Mouse (Mus musculus) yolk sac, embryonic 10.5 days (tissue): Measurements from ENCODE around the gene Col13a1.

Source experiments
- DNase-seq: peaks from one replicate; pipeline ENCODE4 v3.0.0-alpha.2; 2017; ENCODE audit warnings: low spot score

Gene Col13a1

DNA sequence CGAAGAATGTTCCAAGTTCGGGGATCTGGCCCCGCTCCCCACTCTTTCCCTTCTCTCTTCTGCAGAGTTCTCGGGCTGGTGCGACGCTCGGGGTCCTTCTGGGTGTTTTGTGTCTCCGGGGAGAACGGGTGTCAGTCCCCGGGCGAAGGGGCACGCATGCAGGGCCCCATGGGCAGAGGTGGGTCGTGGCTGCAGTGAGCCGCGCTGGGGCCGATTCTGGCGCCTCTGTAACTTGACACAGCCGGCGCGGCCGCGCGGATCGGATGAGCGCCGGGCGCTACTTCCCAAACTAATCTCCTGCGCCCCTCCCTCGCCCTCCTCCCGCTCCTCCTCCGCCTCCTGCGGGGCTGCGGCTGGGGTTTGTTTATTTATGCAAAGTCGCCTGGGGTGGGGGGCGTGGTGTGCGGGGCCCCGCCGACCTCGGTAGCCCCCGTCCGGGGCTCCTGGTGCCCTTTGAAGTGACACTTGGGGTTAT, at the start of gene Col13a1:
Gene Col13a1 (minus strand): TSS at position 243 of the 475 bp plus-strand sequence.
- peak; percentile 48 for DNase-seq

GRCm38 (mm10) chr10:62027699-62028098, 48.8 kb upstream of the Col13a1 start:
- no peak for DNase-seq

DNA sequence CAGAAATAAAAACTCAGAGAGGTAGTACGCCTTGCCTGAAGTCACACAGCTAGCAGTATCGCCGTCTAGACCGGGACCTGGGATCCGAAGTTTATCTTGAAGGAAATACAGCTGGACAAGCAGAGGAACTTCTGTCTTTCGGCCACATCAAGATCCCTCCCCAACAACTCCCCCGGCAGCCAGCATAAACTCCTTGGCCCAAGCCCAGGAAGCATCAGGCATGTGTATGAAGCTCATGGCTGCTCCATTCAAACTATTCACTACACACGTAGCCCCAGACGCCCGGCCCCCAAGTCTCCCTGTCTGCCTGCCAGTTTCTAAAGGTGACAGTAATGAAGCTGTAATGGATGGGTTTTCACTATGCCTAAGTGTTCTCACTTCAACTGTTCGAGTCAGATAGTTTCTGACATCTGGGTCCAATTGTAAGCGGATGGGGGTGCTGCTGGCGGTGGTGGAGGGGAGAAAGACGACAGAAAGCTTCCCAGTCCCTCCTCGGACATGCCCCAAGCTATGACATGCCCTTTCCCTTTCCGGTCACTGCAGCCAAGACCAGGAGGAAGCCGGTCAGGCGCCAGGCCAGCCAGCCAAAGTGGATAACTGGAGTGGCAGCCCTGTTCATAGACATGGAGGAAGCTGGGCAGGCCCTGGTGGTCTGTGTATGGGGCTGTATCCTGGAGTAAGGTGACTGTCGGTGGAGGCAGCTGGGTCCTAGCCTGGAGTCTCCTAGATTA, 45.1 kb upstream of the Col13a1 start:
- peak; percentile 1 for DNase-seq

- peak; percentile 6 for DNase-seq
These were observed 41.2 kb upstream of the Col13a1 start for GRCm38 (mm10) chr10:62020068-62020620.

DNA sequence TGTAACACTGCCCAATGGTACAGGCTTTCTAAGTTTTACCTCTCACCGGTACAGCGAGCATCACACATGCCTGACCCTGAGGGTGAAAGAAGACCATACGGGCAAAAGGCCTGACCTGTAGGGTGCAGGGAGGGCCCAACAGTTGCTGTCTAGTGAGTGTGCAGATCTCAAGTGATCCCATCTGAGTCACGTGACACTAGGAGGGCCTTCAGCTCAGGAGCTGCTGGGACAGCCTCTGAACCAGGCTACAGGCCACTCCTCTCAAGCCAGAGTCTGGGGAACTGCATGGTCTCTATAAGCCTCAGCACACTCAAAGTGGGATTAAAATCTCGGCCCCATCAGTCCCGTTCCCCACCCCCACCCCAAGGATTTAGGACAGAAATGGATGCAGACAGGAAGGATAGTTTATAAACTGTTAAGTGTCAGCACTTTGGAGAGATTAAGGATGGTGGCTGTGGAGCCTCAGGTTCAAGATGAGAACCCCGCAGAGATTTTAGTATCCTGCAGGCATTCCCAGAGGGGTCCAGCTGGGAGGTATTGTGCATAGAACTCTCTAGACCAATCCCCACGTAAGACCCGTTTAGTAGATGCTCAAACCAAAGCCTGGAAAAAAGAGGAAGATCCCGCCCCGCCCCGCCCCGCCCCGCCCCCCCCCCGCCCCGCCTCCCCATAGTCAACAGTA, 40.6 kb upstream of the Col13a1 start:
- peak; percentile 9 for DNase-seq

GRCm38 (mm10) chr10:62016947-62017346, 38.0 kb upstream of the Col13a1 start:
- DNase-seq, result no peak

DNA sequence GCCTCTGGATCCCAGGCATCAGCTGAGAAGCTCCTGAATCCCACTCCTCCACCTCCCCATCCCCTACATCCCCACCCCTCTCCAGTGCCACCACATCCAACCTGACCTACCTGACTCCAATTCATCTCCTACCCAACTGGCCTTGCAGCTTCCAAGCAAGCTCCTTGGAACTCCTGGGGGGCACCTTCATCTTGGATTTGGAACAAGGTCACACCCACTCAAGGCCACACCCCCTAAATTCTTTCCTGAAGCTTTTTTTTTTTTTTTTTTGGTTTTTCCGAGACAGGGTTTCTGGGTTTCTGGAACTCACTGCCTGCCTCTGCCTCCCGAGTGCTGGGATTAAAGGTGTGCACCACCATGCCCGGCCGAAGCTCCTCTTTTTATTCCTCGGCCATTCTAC, 34.3 kb upstream of the Col13a1 start:
- DNase-seq, result no peak

DNA sequence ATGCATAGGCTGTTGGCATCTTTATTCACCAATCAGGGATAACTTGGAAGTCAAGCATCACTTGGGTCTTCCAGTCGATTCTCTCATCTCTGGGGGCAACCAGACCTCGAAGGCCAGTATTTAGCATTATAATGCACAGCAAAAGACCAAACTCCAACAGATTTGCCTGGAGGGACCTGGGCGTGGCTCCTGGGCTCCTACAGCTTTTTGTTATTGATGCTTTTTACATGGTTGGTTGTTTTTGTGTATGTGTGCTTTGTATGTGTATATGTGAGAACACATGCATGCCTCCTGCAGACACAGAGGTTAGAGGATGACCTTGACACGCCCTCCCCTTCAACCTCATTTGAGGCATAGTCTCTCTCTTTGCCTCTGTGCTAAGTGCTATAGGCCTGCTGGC, 33.5 kb upstream of the Col13a1 start:
- DNase-seq, result no peak

DNA sequence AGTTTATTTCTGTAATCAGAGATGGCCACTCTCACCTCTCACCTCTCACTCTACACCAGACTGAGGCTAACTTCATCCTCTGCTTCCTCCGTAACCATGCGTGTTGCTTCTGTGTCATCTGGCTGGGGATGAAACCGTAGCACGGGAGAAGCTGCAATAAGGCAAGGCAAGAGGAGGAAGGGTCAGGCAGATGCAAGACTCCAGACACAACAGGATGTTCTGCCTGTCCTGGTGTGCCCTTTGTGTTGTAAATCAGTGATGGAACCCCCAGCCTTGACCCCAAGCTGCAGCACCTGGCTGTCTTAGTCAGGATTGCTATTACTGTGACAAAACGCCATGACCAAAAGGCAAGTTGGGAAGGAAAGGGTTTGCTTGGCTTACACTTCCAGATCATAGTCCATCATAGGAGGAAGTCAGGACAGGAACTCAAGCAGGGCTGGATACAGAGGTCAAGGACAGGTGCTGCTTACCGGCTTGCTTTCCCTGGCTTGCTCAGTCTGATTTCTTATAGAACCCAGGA, 31.1 kb upstream of the Col13a1 start:
- no peak for DNase-seq

DNA sequence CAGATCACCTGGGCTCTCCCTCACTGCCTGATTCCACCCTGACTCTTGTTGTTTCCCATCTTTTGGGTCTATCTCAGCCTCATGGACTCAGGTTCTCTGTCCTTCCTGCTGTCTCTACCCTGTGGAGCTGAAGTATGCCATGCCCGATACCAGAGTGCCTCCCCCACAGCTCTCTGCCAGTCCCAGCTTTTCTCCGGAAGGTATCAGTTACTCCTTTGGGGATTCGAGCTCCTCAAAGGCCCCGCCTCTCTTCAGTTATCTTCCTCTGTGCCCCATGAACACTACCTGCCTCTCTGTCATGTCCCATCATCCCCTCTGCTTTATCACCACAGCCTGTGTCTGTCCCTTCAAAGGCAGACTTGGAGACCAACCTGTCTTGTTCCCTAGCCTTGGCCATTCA, 29.1 kb upstream of the Col13a1 start:
- DNase-seq, result no peak

GRCm38 (mm10) chr10:62006371-62006770, 27.5 kb upstream of the Col13a1 start:
- no peak for DNase-seq

GRCm38 (mm10) chr10:62000216-62000615, 21.3 kb upstream of the Col13a1 start:
- no peak for DNase-seq

DNA sequence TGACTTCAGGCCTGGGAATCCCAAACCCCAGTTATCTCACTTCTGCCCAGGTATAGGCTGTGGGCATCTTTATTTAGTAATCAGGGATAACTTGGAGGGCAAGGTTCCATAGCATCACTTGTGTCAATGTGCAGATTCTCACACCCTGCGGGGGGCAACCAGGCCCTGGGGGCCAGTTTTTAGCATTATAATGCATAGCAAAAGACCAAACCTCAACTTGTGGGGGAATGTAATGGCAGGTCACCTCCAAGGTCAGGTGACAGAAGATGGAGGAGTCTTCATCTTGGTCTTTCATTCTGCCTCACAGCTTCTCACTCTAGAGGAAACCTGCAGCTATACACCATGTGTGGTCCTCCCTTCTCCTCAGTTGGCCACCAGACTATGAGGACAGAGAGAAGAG, 20.9 kb upstream of the Col13a1 start:
- no peak for DNase-seq

DNA sequence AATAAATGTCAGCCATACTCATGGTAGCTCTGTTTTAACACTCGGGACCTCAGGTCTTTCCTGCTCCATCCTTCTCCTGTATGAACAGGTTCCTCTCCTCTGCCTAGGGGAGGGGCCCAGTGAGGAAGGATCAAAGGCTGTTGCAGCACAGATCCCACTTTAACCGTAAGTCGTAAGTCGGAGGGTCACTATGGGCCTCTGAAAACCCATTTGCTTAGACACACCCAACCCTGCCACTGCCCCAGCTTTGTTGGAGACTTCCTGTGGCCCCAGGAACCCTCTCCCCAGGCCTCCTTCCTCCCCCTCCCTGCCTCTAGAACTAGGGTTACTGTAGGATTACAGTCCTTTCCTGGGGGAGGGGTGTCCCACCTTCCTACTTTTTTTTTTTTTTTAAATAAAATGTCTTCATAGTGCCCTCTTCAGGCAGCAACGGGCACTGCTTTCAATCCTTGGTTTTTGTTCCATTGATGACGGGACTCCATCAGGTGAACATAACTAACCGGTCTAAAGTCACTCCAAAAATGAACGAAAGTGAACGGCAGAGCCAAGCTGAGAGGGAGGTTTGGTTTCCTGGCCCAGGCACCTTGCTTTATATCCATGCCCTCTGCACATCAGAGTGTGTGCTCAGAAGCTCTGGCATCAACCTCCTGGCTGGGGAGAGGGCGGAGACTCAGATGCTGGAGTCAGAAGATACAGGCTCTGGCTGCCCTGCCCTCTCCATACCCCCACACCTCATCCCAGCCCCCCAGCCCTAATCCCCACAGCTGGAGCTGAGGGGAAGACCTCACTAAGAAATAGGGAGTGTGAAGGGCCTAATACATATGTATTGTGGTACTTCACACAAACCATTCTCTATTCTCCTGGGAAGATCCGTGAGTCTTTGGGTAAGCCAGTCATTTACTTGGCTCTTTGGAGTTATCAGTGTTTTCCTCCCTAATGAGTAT, 12.8 kb upstream of the Col13a1 start:
- DNase-seq, result no peak

DNA sequence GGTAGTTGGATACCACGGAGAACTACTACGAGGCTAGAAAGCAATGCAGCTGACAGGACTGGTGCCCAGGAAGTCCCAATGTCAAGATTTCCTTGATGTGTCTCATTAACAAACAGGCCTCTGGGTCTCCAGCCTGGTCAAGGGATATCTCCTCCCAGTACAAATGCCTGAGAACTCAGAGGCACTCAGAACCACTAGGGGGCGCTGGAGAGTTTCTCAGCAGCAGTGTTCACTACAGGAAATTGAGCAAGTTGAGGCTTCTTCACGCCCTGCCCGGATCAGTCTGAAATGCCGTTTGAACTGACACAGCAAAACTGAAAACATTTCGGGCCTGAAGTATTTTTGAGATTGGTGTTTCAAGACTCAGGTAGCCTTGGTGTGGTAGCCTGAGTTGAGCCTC, 1.5 kb upstream of the Col13a1 start:
- peak; percentile 75 for DNase-seq

GRCm38 (mm10) chr10:61978112-61978865, 619 bp downstream of the Col13a1 start:
- peak; percentile 14 for DNase-seq

DNA sequence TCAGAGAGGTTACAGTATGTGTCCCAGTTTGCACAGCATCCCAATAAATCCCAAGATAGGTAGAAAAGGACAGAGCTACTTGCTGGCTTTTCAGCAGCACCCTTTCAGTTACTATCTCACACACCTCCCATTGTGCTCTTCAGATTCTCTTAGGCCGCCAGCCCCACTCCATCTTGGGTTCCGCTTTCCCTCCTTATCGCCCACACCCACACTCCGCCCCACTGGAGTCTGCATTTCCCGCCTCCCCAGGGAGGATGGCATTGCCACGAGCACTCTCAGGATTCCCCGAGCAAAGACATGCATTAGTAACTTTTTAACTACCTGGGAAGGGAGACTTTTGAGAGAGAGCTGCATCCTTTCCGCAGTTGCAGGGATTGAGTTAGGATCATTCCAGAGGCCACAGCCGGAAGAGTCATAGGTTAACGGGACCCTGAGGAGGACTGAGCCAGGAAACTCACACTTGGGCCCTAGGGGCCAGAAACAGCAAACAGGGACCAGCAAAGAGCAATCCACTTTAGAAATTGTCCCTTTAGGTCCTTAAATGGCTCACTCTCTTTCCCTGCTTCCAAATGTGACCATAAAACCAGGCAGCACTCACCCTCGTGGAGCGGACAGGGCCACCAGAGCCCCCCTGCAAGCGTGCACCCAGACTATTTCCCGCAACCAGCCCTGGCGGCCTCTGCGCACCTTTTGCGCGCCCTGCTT, 1.4 kb downstream of the Col13a1 start:
- no peak for DNase-seq

DNA sequence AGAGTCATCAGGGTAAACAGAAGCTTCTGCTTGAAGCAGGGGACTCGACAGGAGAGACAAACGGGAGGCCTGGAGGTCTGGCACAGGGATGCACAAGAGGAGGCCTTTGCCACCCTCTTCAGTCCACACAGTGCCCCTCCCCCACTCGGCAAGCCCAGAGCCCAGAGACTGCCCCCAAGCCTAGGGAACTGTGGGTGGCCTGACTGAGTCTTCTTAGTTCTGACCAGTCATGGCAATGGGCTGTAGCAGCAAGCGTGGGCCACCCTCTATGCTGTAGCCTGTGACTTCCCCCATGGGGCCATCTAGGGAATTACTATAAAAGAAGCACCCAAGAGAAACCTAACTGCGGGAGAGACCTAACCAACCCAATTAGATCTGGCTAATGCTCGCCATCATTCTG, 1.9 kb downstream of the Col13a1 start:
- DNase-seq, result peak; percentile 19

DNA sequence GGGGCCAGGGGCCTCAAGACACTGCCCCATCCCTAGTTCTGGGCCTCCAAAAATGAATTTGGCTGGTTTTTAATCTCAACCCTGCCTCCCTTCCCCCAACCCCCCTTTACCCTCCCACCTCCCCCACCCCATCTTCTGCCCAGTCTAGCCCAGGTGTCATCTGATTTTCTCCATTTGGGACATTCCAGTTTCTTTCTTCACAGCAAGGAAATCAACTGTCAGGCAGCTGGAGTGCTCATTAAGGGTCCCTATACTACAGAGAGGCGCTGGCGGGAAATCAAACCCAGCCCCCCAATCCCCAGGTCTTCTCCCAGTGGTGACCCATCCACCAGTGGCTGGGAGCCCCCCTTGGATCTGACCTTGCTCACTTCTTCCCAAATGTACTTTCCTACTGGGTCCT, 4.3 kb downstream of the Col13a1 start:
- DNase-seq, result no peak

- DNase-seq, result no peak
These were observed 6.9 kb downstream of the Col13a1 start for GRCm38 (mm10) chr10:61972041-61972440.
